Mouse (Mus musculus) left cerebral cortex, postnatal 36 days (tissue): Measurements from ENCODE around the gene Rrp1. TPM values are rescaled to one million over a fixed set of nuclear protein-coding genes. Genes with fewer than 3 reads are reported as not detected.
"Not testable (repeated sequence)": the region's sequence is repeated elsewhere in the genome, so short reads cannot be mapped to it uniquely, and the experiment has no call there.

Experiments used
- DNase-seq, 2 experiments: peaks; one replicate each; pipeline ENCODE4 v3.0.0; 2021 to 2022; ENCODE audit warnings: low spot score in 2 of 2, mixed read lengths in 1 of 2
- intact Hi-C: fragments of 180-260 bp; cut with DNase I; formaldehyde crosslinking; loops from one replicate; pipeline ENCODE4 v1.15.1; 2025
- total RNA-seq, 2 experiments: library from RNA; stranded (reverse); gene quantifications; 2 replicates each; pipeline ENCODE4 v1.2.3; 2021

Gene Rrp1
- total RNA-seq, 2 experiments from 2014 or later: 348 to 358 TPM

DNA sequence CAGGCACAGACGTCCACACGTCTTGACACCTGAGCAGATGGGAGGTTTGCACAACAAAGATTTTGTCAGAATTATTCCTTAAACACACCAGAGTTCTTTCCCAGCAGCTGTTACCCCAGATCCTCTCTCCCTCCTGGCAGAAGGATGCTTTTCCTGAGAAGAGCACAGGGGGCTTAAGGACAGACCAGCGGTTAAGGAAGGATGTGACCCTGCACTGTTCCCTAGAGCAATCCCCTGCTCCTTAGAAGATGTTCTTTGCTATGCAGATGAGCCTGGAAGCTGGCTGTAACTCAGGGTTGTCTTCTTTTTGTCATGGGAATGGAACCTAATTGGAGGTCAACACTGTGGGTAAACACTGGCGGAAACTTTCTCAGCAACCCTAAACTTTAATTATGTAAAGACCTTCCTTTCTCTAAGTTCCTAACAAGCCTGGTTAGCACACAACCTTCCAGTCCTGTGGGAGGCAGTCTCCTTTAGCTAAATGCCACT is 21.8 kb downstream of the Rrp1 start:
- intact Hi-C loops: no loop called here

DNA sequence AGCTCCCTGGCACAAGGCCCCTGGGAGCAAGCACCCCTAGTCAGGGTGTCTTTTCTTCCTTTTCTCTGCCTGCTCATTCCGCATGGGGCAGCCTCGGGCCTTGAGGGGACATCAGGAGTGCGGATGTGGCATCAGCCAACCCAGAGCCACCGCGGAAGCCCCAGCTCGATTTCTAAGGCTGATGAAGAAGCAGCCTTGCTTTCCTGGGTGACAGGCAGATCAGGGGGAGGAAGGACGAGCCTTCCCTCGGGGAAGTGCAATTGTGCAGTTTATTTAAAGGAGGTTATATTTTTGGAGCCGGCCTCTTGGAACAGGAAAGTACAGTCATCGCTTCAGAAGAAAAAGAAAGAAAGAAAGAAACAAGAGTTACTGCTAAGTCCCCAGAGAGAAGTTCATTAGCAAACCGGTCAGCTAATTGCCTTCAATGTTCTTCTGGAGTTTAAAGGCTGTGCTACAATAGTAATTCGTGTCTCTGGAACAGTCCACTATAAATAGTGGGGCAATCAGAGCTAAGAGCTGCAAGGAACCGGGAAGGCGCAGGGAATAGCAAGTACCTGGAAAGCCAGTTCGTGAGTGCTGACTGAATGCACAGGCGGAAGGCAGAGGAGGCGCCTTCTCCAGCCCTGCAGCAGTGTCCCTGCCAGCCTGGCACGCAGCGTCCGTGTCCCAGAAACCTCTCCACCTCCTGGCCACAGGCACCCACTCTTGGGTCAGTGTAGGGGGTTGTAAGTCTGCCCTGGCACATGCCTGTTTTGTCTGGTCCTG is 24.4 kb downstream of the Rrp1 start:
- peak; percentile 70 to 79 for DNase-seq
- intact Hi-C loops: loop anchor here (5.0 kb wide), 2 partner anchors 36 to 91 kb away; partner anchors contain the start of gene Agpat3

More for the DNA sequence above, 21.8 kb downstream of the Rrp1 start:
- no peak for DNase-seq

DNA sequence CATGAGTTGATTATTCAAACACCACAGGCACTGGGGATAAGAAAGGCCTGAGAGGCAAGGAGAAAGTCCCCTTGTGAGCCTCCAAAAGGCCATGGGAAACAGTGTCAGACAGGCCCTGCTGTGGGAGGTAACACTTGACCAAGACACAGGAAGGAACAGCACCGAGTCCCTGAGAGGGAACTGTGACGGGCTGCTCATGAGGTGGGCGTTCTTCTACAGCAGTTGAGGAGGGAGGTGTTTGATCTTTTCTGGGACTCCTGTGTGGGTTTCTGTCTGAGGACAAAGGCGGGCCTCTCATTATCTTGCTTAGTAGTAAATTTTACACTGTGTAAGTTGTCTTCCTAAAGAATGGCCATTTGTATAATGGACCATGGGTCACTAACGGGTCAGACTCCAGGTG is 27.3 kb downstream of the Rrp1 start:
- intact Hi-C loops: loop anchor here (5.0 kb wide), 2 partner anchors 33 to 88 kb away; partner anchors contain the start of gene Agpat3
- DNase-seq: peak; percentile 48 to 61

DNA sequence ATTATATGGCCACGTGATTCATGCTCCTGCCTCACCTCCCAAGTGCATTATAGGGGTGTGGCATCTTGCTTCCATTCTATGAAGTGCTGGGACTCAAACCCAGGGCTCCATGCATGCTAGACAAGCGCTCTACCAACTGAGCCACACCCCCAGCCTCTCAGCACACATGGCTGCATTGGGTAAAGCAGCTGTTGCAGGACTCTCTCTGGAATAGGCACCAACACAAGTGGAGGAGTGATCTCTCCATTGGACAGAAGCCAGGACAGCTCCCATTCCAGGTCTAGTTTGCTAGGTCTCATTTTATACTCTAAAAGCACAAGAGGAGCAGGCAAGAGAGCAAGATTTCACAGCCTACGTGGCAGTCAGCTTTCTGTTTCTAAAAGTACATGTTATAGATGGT is 29.3 kb downstream of the Rrp1 start:
- intact Hi-C loops: no loop called here
- DNase-seq: no peak

DNA sequence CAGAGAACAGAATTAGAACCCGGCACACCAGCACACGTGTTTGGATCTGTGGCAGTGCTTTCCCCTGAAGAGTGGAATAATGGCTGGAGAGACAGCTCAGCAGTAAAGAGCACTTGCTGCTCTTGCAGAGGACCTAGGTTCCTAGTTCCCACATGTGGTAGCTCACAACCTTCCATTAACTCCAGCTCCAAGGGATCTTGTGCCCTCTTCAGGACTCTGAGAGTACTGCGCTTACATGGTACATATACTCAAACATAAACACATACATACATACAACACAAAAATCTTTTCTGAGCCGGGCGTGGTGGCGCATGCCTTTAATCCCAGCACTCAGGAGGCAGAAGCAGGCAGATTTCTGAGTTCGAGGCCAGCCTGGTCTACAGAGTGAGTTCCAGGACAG is 34.3 kb downstream of the Rrp1 start:
- DNase-seq: no peak
- intact Hi-C loops: no loop called here

DNA sequence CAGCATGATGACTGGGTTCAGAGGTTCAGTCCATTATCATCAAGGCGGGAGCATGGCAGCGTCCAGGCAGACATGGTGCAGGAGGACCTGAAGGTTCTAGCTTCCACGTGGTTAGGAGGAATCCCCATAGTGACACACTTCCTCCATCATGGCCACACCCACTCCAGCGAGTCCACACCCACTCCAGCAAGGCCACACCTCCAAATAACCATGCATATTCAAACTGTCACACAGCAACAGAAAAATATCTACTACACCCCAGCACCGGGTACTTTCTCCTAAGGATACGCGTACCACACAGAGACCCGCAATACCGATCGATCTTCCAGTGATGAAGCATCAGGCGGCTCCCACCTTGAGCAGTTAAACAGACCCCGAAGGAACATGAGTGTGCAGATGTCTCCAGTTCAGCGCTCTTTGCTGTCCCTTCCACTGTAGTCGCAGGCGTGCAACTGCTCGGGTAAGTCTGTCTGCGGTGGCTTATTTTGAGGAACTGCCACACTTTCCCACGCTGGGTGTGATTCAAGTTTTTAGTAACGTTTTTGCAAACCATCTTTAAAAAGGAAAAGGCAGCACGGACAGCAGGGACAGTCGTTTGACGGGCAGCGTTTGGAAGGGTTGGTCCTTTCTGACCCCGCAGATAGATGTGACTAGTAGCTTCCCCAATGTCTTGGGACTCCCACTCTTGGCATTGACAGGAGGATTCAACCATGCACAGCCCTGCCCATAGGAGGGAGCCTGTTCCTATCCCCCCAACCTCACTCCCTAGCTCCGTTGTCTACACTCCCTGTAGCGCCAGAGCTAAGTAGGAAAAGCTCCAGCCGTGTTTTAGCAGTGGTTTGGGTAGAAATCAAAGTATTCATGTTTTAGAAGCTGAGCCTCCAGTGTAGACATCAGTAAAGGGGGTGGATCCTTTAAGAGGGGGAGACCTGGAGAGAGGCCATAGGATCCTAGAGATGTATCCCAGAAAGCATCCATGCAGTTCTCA is 39.9 kb downstream of the Rrp1 start:
- intact Hi-C loops: no loop called here
- DNase-seq: peak; percentile 57 to 60

DNA sequence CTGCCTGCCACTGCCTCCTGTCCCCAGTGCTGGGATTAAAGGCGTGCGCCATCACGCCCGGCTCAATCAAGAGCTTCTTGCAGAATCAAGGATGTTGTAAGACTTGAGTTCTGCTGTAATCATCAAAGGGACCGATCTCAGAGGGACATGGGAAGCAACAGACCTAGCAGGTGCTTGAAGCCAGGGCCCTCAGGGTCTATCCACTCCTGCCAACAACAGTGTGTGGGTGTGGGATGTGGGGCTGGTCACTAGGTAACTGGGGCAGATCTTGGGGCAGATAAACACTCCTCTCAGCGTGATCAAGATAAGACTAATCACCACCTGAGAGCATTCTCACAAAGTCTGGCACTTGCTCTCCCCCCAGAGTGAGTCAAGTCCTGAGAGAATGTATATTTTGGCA is 41.1 kb downstream of the Rrp1 start:
- DNase-seq: no peak
- intact Hi-C loops: no loop called here

DNA sequence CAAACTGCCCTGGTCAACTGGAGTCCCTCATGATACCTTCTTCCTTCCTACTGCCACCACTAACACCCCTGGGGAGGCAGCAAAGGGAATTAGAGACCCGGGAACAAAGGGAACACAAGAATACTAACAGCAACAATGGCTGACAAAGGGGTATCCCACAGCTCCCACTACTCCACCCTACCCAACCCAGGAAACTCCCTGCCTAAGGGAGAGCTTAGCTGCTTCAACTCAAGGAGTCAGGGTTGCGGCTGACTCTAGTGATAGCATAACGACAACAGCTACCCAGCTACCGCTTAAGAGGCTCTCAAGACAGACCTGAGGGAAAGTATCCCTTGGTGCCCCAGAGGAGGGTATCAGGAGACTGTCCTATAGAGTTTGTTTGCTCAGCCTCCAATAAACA is 45.3 kb downstream of the Rrp1 start:
- intact Hi-C loops: no loop called here
- DNase-seq: no peak

DNA sequence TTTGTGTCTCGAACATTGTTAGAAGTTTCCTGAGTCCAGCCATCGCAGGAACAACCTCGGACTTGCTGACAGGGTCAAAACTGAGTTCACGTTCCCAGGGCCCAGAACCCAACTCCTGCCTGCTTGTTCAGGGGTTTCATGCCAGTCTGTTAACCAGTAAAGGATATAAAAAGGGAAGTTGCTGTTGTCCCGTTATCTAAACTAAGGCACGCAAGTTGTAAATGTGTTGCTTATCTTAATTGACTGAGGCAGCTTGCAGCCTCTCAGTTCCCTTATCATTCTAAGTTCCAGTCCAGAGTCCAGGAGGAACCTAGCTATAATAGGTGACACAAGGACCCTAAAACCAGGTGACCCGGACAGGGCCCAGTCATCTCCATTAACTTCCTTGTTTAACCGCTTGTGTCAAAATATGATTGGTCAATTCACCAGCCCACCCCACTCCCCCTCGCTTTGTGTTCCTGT is 46.0 kb downstream of the Rrp1 start:
- intact Hi-C loops: no loop called here
- no peak for DNase-seq

DNA sequence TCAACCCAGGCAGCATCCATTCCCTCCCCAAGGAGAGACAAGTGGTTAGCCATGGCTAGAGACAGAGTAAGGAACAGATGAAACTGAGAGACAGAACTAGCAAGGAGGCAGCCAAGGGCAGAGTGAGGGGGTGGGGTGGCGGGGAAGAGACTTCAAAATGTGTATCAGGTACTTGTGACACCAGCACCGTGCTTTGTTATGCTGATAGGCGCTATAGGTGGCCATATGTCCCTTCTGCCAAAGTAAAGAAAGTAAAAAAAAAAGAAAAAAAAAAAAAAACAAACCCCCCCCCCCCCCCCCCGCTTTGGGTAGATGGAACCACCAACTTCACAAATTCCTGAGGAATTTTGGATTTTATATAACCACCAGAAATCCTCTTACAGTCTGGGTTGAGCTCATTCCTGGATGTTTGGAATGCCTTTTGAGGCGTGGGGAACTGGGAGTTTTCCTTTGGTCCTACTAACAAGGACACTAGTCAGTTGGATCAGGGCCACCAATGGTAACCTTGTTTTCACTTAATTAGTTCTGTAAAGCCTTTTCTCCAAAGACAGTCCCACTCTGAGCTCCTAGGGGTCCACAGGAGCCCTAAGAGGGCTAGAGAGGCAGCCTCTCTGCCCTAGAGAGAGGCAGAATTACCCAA is 46.5 kb downstream of the Rrp1 start:
- no peak for DNase-seq
- intact Hi-C loops: no loop called here

DNA sequence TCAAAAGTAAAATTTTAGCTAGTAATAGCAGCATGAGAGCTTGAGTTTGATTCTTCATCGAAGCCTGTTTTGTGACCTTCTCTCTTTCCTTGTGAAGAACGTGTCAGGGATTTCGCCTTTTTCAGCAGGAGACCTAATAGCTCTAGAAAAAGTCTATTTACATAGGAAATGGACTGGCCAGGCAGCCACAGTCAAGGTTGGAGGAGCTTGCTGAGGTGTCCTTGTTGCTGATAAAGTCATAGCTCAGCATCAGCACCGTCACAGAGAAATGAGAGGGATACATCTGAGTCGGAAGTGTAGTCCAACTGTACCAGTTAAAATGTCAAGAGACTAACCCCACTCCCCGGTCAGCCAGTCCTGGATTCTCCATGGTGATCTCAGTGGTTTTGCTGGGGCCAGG is 47.3 kb downstream of the Rrp1 start:
- intact Hi-C loops: no loop called here
- no peak for DNase-seq

DNA sequence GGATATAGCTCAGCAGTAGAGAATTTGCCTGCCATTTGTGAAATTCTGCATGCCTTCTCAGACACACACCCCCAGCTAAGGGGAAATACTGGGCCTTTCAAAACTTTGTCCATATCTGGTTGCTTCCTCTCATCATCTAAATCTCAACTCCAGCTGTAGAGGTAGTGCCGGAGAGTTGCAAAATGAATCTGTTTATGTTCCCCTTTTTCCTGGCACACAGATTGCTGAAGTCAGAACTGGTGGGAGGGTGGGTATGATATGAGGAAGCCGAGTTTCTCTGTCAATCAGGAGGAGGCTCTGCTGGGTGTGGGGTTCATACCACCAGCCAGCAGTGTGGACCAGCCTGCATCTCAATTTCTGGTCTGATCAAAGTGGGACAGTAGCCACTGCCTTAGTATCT is 48.7 kb downstream of the Rrp1 start:
- no peak for DNase-seq
- intact Hi-C loops: no loop called here

DNA sequence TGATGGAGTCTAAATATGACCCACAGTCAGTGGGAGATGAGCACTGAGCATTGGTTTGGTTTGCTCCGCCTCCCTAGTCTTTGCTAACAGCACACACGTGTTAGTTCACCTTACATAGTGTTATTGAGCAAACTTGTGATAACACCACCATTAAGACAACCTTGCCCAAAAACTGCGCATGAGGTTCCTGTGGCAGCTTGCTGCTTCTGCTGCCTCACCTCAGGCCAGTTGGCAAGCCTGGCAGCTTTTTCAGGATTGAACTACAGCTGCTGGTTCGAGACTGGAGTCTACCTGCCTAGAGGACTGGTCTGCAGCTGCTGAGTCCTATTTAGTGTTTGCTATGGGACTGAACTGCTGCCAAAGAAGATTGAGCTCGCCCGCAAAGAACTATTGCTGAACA is 49.5 kb downstream of the Rrp1 start:
- intact Hi-C loops: no loop called here
- DNase-seq: no peak

DNA sequence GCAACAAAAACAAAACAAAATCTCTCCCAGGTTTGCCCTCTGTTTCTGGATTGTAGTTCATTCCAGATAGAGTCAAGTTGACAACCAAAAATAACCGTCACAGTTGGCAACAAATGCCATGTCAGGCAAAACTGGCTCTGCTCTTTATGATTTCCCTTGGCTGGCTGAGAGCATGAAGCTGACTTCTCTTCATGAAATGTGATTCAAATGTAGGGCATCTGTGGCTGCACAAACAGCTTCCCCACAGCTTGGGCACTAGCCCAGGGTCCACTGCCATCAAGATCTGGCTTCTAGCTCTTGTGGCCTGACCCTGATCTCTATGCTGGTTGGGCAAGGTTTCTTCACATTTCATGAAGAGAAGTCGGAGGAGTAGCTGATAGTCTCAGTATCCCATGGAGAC is 50.9 kb downstream of the Rrp1 start:
- DNase-seq: no peak

DNA sequence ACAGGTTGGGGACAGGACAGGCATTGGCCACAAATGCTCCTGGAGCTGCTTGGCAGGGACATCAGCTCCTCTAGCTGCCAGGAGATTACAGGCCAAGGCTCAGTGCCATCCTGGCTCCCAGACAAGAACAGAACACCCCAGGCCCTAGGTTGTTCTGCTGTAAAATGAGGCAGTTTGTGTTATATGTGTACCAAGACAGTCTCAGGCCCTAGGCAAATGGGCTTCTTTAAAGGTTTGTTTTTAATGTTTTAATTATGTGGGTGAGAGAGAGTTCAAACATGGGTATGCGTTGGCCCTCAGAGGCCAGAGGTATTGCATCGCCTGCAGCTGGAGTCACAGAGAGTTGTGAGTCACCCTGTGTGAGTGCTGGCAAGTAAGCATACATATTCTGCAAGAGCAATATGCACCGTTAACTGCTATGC is 52.5 kb downstream of the Rrp1 start:
- intact Hi-C loops: no loop called here
- no peak for DNase-seq

More for the DNA sequence above, 50.9 kb downstream of the Rrp1 start:
- intact Hi-C loops: no loop called here

DNA sequence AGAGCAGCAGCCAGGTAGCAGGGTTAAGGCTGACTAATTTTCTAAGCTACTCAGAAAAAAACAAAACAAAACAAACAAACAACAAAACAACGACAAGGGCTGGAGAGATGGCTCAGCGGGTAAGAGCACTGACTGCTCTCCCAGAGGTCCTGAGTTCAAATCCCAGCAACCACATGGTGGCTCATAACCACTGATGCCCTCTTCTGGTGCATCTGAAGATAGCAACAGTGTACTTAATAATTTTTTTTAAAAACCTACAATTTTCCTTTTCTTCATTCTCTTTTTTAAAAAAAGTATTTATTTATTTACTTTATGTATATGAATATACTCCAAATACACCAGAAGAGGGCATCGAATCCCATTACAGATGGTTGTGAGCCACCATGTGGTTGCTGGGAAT is 53.8 kb downstream of the Rrp1 start:
- intact Hi-C loops: not testable (repeated sequence)

DNA sequence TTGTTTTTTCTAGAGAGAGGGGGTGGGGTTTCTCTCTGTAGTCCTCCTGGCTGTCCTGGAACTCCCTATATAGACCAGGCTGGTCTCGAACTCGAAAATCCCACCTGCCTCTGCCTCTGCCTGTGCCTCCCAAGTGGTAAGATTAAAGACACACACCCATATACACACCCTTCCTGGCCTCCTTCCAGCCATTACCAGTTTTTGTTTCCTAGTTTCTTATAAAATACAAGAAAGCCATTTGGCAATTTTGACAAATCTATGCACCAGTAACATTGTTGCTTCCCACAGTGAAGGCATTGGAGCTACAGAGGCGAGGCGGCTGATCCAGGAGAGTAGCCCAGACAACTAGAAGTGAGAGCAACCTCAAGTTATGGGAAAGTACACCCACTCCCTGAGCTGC is 54.6 kb downstream of the Rrp1 start:
- intact Hi-C loops: no loop called here
- DNase-seq: no peak

More for the DNA sequence above, 53.8 kb downstream of the Rrp1 start:
- not testable (repeated sequence) for DNase-seq

DNA sequence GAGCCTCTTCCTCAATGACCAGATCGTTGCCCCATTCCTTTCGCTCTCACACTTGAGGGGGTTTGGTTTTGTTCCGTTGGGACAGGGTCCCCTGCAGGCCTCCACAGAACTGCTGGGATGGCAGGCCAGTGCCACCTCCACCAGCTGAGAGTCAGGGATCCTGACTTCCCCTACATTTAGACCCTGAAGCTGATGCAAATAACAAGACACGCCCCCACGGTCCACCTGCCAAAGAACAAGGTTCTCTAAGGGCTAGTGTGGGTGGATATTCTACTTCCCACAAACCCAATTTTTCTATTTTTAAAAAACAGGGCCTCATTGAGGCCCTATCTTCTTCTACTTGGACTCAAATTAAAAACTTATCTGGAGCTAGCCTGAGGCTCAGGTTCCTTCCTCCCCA is 55.1 kb downstream of the Rrp1 start:
- no peak for DNase-seq
- intact Hi-C loops: no loop called here

DNA sequence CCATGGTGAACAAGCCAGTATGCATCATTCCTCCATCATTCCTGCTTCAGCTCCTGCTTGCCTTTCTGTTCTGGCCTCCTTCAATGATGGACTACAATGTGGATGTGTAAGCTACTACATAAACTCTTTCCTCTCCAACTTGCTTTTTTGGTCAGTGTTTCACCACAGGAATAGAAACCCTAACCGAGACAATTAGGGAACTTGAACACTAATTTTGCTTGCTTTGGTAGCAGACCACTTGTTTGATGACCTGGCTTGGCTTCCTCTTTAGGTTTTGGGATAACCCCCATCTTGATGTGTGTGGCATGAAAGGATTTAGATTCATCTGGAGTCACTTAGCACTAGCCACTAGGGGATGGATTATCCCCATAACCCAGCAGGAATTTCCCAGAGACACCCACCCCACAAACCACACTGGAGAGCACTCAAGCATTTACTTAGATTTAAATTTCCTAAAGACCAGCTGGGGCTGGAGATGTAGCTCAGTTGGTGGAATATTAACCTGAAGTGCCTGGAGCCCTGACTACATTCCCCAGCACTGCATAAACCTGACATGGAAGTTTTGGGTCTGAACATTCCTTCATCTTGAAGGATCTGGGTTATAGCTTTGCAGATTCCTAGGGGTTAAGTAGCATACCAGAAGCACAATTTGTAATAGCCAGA is 56.8 kb downstream of the Rrp1 start:
- DNase-seq: no peak
- intact Hi-C loops: no loop called here
